Mouse (Mus musculus) hindbrain, embryonic 14.5 days (tissue): ENCODE results near the gene Ddi2. TPM values are rescaled to one million over a fixed set of nuclear protein-coding genes. Genes with fewer than 3 reads are reported as not detected.

Experiments
- ATAC-seq: fragments of 200-750 bp; cut with Nextera tagmentation; 2 replicates; pipeline ENCODE4 v1.8.0; 2017; ENCODE audit warnings: moderate number of reproducible peaks, mild to moderate bottlenecking, moderate TSS enrichment, moderate library complexity; ENCODE audit not compliant: low FRiP score
- DNase-seq: peaks from one replicate; pipeline ENCODE4 v3.0.0-alpha.2; 2015; ENCODE audit warnings: low spot score
- H3K27ac ChIP-seq: fragments of 300-500 bp; sonication (generic); 2 replicates; pipeline ENCODE4 v1.5.1; 2014; ENCODE audit warnings: mild to moderate bottlenecking, moderate library complexity
- H3K27me3 ChIP-seq: fragments of 300-500 bp; sonication (generic); 2 replicates; pipeline ENCODE4 v1.6.1; 2014; ENCODE audit warnings: mild to moderate bottlenecking, low read length, mixed read lengths; ENCODE audit not compliant: control insufficient read depth, insufficient read depth
- H3K36me3 ChIP-seq: fragments of 300-500 bp; sonication (generic); replicated peaks from 2 replicates; pipeline ENCODE4 v1.6.1; 2014; ENCODE audit not compliant: control insufficient read depth, insufficient read depth
- H3K4me1 ChIP-seq: fragments of 300-500 bp; sonication (generic); replicated peaks from 2 replicates; pipeline ENCODE4 v1.6.1; 2014; ENCODE audit warnings: antibody characterized with exemption, low read length, mixed read lengths; ENCODE audit not compliant: control insufficient read depth, insufficient read depth
- H3K4me2 ChIP-seq: fragments of 300-500 bp; sonication (generic); replicated peaks from 2 replicates; pipeline ENCODE4 v1.6.1; 2014; ENCODE audit warnings: mild to moderate bottlenecking, moderate library complexity
- H3K4me3 ChIP-seq: fragments of 300-500 bp; sonication (generic); replicated peaks from 2 replicates; pipeline ENCODE4 v1.5.1; 2014; ENCODE audit warnings: mild to moderate bottlenecking, low read length
- H3K9ac ChIP-seq: fragments of 300-500 bp; sonication (generic); 2 replicates; pipeline ENCODE4 v1.6.1; 2014
- H3K9me3 ChIP-seq: fragments of 300-500 bp; sonication (generic); 2 replicates; pipeline ENCODE4 v1.6.1; 2016; ENCODE audit warnings: low read length; ENCODE audit not compliant: control insufficient read depth
- WGBS: fragments of 180-500 bp; shearing (Covaris S2); extraction: QIAGEN DNeasy Blood & Tissue Kit; methylation state at CpG from one replicate; pipeline ENCODE4 v1.1.7; 2014; 5-methylcytosine and 5-hydroxymethylcytosine counted together
- polyA plus RNA-seq: library from polyadenylated mRNA; unstranded; fragments of >200 nt; fragmentation: Nextera tagmentation; extraction: Ambion mirVana; gene quantifications from 2 replicates; pipeline ENCODE4 v1.2.1, GENCODE M21; 2014

The Ddi2 gene
- polyA plus RNA-seq, 1 experiment from 2014 or later, result 12.0 TPM

- Histone ChIP-seq H3K4me1 (peaks cover 12% of the 10 kb centered on the region; the same call in 1 of the 2 replicates), H3K9me3 (no peaks in the 10 kb centered on the region), H3K27ac (no peak overlapping the region), H3K9ac (no peak overlapping the region), H3K4me2 (no peak overlapping the region), H3K27me3 (no peaks in the 10 kb centered on the region), H3K4me3 (no peak overlapping the region), H3K36me3 (peaks cover 61% of the 10 kb centered on the region)
- ATAC-seq (no peak), DNase-seq (no peak)
- 93% methylated on average over 12 of the region's 12 CpGs for WGBS
Observed at GRCm38 (mm10) chr4:141763476-141763875, 40.3 kb upstream of the Ddi2 start.

GRCm38 (mm10) chr4:141762102-141762598 is 38.9 kb upstream of the Ddi2 start:
- no peak overlapping the region for H3K27ac ChIP-seq
- H3K9me3 ChIP-seq, result no peaks in the 10 kb centered on the region
- peaks cover 51% of the 10 kb centered on the region for H3K36me3 ChIP-seq
- no peak overlapping the region for H3K9ac ChIP-seq
- H3K4me3 ChIP-seq, result no peak overlapping the region
- peaks cover 6% of the 10 kb centered on the region; the same call in 1 of the 2 replicates for H3K4me1 ChIP-seq
- H3K4me2 ChIP-seq, result no peak overlapping the region
- no peak for DNase-seq
- no peak for ATAC-seq
- 96% methylated on average over 13 of the region's 13 CpGs for WGBS
- H3K27me3 ChIP-seq, result no peaks in the 10 kb centered on the region

DNA sequence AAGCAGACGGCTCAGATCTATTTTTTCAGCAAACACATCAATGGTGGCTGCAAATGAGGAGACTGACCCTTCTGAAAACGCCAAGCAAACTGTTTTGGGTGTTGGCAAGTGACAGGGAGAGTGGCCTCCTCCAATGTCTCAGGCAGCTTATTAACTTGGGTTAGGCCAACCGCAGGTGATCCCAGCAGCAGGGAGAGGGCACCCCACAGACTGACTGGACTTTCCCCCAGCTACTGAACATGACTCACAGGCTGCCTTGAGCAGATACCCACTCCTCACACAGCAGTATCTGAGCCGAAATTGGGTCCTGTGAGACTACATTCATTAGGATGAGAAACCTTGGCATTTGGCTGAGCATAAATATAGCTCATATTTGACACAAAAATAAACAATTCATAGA is 37.7 kb upstream of the Ddi2 start:
- Histone ChIP-seq H3K9me3 (no peaks in the 10 kb centered on the region), H3K9ac (no peak overlapping the region), H3K4me3 (no peak overlapping the region), H3K36me3 (peaks cover 44% of the 10 kb centered on the region), H3K4me1 (peaks cover under 1% of the 10 kb centered on the region; the same call in 1 of the 2 replicates), H3K27ac (no peak overlapping the region), H3K27me3 (no peaks in the 10 kb centered on the region), H3K4me2 (no peak overlapping the region)
- 92% methylated on average over 4 of the region's 4 CpGs for WGBS
- ATAC-seq (no peak), DNase-seq (no peak)

DNA sequence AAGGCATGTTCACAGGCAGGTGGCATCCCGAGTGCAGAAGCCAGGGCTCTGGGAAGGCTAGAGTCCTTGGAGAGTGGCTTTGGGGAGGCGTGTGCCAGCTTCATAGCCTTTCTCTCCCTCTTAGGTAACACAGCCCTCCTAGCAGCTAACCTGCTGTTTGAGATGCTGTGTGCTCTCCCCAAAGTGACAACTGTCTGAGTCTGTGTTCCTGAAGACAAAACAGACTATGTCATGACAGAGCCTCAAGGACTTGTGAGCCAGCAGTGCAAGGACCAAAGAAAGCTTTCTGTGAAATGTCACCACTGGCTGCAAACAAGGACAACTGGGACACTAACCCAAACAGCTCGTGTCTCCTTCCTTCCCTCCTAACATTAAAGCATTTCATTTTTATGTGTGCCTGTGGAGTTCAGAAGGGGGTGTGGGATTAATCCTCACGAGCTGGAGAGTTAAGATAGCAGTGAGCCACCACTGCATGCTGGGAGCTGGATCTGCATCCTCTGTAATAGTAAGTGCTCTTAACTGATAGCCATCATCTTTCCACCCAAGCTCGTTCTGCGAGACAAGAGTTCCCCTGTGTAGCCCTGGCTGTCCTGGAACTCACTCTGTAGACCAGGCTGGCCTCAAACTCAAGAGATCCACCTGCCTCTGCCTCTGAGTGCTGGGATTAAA is 35.8 kb upstream of the Ddi2 start:
- WGBS, result 76% methylated on average over 6 of the region's 6 CpGs
- Histone ChIP-seq H3K36me3 (peaks cover 28% of the 10 kb centered on the region), H3K9me3 (no peaks in the 10 kb centered on the region), H3K27me3 (no peaks in the 10 kb centered on the region), H3K9ac (no peak overlapping the region), H3K4me1 (no peaks in the 10 kb centered on the region), H3K4me2 (no peak overlapping the region), H3K4me3 (no peak overlapping the region), H3K27ac (no peak overlapping the region)
- ATAC-seq, result no peak
- no peak for DNase-seq

GRCm38 (mm10) chr4:141757124-141757523 is 33.9 kb upstream of the Ddi2 start:
- no peak overlapping the region for H3K4me2 ChIP-seq
- 90% methylated on average over 3 of the region's 3 CpGs for WGBS
- peaks cover 9% of the 10 kb centered on the region for H3K36me3 ChIP-seq
- H3K9ac ChIP-seq, result no peak overlapping the region
- H3K4me3 ChIP-seq, result no peak overlapping the region
- H3K9me3 ChIP-seq, result no peaks in the 10 kb centered on the region
- H3K4me1 ChIP-seq, result no peaks in the 10 kb centered on the region
- ATAC-seq, result no peak
- no peaks in the 10 kb centered on the region for H3K27me3 ChIP-seq
- no peak overlapping the region for H3K27ac ChIP-seq
- no peak for DNase-seq

GRCm38 (mm10) chr4:141755375-141755930 is 32.2 kb upstream of the Ddi2 start:
- no peak for ATAC-seq
- Histone ChIP-seq H3K27me3 (no peaks in the 10 kb centered on the region), H3K27ac (no peak overlapping the region), H3K4me1 (no peaks in the 10 kb centered on the region), H3K4me3 (no peak overlapping the region), H3K36me3 (0 out of 2 replicates have a peak, but pooled peaks cover 3% of the 10 kb centered on the region), H3K9me3 (no peaks in the 10 kb centered on the region), H3K9ac (no peak overlapping the region), H3K4me2 (no peak overlapping the region)
- WGBS, result 93% methylated on average over 19 of the region's 19 CpGs
- no peak for DNase-seq

DNA sequence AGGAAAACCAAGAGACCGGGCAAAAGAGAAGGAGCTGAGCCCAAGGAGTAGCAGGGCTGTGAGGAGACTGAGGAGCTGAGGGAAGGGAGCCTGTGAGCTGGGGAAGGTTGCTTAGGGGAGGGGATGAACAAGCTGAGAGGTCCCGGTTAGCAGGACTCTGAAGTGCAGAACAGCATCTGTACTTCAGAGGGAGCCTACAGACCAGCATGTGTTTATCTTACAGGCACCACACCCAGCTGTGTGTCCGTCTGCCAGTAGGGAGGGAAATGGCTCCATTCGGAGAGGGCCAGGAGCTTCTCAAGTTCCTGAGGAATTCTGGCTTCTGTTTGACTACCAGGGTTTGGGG is 28.8 kb upstream of the Ddi2 start:
- WGBS, result 13% methylated on average over 4 of the region's 4 CpGs
- H3K4me3 ChIP-seq, result no peak overlapping the region

DNA sequence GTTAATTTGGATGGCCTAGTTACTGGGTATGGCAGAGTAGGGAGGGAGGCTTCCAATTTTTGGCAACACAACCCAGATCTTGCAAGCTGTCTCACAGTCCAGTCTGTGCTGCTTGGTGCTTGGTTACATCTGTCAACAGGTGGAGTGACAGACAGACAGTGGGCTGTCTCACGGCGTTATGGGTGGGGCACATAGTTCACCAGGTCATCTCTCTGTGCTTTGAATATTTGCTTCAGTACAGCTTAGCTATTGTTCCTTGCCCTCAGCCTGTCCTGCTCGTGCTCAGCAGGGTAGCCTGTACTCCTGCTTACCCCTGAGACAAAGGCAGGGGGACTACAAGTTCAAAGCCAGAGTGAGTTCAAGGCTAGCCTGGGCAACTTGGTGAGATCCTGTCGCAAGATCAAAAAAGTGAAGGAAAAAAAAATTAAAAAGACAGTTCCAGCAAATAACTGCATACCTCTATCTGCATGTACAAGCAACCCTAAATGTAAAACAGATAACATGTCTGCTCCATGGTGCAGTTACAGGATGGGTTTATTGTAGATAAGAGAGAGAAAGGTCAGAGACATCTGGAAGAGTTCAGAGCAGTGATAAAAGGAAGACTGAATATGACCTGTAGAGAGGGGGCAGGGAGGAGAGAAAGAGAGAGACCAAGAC is 28.3 kb upstream of the Ddi2 start:
- Histone ChIP-seq H3K4me3 (no peak overlapping the region), H3K9me3 (no peaks in the 10 kb centered on the region), H3K27ac (no peak overlapping the region), H3K27me3 (no peaks in the 10 kb centered on the region), H3K4me2 (no peak overlapping the region), H3K4me1 (no peaks in the 10 kb centered on the region), H3K9ac (no peak overlapping the region), H3K36me3 (no peaks in the 10 kb centered on the region)
- ATAC-seq, result no peak
- DNase-seq, result no peak
- 35% methylated on average over 4 of the region's 4 CpGs for WGBS

More for the DNA sequence above, 28.8 kb upstream of the Ddi2 start:
- no peaks in the 10 kb centered on the region for H3K4me1 ChIP-seq
- no peak overlapping the region for H3K9ac ChIP-seq
- no peaks in the 10 kb centered on the region for H3K27me3 ChIP-seq
- H3K9me3 ChIP-seq, result no peaks in the 10 kb centered on the region
- ATAC-seq, result no peak
- no peak overlapping the region for H3K4me2 ChIP-seq
- H3K27ac ChIP-seq, result no peak overlapping the region
- DNase-seq, result no peak
- no peaks in the 10 kb centered on the region for H3K36me3 ChIP-seq

DNA sequence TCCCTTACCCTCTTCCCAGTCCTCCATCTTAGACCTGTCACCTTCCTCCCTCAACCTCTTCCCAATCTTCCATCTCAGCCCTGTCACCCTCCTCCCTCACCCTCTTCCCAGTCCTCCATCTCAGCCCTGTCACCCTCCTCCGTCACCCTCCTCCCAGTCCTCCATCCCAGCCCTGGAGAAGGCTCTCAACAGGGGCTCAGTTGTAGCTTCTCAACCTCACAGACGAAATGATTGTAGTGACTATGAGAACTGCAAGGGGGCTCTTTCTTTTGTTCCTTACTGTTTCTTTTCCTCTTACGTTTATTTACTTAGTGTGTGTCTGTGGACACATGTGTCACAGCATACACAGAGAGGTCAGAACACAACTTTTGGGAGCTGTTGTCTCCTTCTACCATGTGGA is 27.6 kb upstream of the Ddi2 start:
- Histone ChIP-seq H3K4me3 (no peak overlapping the region), H3K36me3 (no peaks in the 10 kb centered on the region), H3K27ac (no peak overlapping the region), H3K9ac (no peak overlapping the region), H3K27me3 (no peaks in the 10 kb centered on the region), H3K4me1 (no peaks in the 10 kb centered on the region), H3K9me3 (no peaks in the 10 kb centered on the region), H3K4me2 (no peak overlapping the region)
- ATAC-seq (no peak), DNase-seq (no peak)
- 62% methylated on average over 3 of the region's 3 CpGs for WGBS
